Mouse (Mus musculus): ENCODE data around the gene Larp7. TPM values are rescaled to one million over a fixed set of nuclear protein-coding genes. Genes with fewer than 3 reads are reported as not detected.

The Larp7 gene
- polyA plus RNA-seq, 1 experiment, result 14.3 TPM

DNA sequence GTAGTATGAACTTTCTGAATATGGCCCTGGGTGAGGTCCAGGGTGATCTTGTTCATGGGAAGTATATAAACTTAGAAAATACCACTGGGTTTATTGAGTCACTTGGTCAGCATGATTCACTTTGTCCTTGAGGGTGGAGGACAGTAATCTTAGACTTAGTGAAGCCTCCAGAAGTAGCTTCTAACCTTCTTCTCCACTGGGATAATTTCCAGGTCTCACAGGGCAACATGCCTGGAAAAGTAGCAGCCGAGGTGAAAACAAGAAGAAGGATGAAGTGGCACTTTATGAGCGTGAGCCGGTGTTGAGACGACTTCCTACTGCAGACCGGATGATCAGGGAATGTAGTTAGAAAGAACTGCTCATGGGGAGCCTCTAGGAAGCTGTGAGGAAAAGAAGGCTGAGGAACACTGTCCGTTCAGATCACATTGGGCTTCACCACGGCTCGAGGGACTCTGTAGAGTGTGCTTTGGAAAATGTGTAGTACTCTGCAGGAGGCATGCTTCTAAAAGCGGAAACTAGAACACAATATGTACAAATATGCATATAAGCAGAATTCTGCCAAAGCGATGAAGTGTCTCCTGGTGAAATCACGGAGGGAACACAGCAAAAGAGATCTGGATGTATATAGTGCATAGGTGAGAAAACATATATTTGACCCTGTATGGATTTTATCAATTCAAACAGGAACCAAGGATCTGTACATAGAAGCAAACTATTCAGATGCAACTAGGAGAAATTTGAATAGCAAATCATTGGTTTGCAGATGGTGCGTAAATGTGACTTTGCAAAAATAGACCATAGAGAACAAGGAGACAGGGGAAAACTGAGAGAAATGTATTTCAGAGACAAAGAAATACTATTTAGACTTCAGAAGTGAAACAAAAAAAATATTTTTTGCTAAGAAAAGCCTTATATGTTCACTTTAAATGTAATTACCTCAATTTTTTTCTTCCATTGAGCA is 41.1 kb downstream of the Larp7 start:
- H3K27ac ChIP-seq (ENCODE audit: insufficient read depth, low read length), result no peak overlapping the region
- no peak for DNase-seq
- H3K4me1 ChIP-seq (ENCODE audit: control insufficient read depth, insufficient read depth, low read length), result no peaks in the 10 kb centered on the region
- WGBS, result 55% methylated on average over 12 of the region's 12 CpGs
- no peaks in the 10 kb centered on the region for H3K27me3 ChIP-seq (ENCODE audit: control insufficient read depth, insufficient read depth, low read length)
- no peak overlapping the region for H3K4me3 ChIP-seq (replicated peaks; ENCODE audit: insufficient read depth, low read depth, low read length)
- no peak for TF ChIP-seq POLR2A (IDR thresholded peaks at IDR 0.05; ENCODE audit: borderline replicate concordance, insufficient read depth, low read length)
- no peak for TF ChIP-seq CTCF (IDR thresholded peaks at IDR 0.05; ENCODE audit: borderline replicate concordance, insufficient read depth, low read depth, low read length)

DNA sequence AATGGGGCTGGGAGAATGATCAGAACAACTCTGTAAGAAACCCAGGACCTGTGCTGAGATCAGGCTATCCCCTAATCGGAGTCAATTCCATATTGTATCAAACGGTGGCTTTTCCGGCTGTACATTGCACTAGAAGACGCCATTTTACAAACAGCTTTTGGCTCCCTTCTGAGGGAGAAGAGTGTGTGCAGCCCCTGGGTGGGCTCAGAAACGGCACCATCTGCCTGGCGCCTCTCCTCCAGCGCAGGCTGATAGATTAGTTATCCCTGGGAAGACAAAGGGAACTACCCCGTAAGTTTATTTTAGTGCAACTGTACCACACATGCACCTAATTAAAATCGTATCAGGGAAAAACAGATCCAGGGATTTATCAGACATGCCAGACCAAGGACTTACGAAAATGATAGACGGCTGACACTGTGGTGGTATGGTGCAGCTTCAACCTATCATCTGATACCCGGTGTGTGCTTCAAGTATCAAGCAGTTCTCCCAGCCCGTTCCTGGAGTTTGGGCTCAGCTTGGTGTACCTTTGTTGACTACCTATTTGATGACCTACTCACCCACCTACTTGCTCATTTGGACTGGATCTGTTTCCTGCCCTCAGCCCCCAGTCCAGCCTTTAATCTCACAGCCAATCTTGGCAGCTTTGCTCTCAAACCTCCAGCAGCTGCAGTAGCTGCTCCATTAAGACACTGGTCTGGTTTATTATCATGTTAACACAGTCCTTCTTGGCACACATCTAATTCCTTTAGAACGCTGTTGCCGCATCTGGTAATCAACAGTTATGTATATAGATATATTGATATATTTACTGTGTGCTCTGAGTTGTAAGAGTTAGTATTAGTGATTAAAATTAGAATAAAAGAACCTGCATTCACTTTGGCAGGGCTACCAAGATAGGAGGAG is 45.0 kb downstream of the Larp7 start:
- Histone ChIP-seq H3K27ac (ENCODE audit: insufficient read depth, low read length) (no peak overlapping the region), H3K4me1 (ENCODE audit: control insufficient read depth, insufficient read depth, low read length) (no peaks in the 10 kb centered on the region), H3K27me3 (ENCODE audit: control insufficient read depth, insufficient read depth, low read length) (no peaks in the 10 kb centered on the region), H3K4me3 (replicated peaks; ENCODE audit: insufficient read depth, low read depth, low read length) (no peak overlapping the region)
- 37% methylated on average over 15 of the region's 15 CpGs for WGBS
- TF ChIP-seq POLR2A (IDR thresholded peaks at IDR 0.05; ENCODE audit: borderline replicate concordance, insufficient read depth, low read length) (no peak), CTCF (IDR thresholded peaks at IDR 0.05; ENCODE audit: borderline replicate concordance, insufficient read depth, low read depth, low read length) (no peak)
- no peak for DNase-seq

DNA sequence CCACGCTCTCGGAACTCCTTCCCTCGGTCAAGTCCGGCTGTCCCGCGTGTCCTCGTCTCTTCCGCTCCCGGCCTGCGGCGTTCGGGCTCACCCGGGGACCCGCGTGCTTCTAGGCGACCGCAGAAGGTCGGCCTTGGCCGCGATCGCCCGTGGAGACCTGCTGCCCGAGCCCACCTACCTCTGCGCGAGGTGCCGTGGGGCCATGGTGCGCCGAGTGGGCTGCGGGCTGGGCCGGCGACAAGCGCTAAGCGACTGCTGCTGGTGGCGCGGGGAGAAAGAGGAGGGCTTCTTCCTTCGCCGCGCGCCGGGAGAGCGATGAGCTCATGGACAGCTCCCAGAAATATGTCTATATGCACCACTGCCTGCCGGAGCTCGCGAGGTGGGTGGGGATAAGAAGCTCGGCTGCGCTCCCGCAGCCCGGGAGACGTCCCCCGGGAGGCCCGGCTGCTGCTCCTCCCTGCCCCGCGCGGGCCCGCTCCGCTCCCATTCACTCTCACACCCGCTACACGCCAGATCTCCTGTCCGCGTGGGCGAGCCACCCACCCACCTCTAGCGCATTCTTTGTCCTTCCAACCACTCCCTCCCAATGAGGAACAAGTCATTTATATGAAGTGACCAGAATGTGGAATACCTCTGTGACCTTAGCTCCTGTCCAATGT is 54.3 kb downstream of the Larp7 start, which contains the start of gene Ank2:
TSS of gene Ank2 (minus strand) at position 609 of the 659 bp plus-strand sequence.
- H3K4me1 ChIP-seq (ENCODE audit: control insufficient read depth, insufficient read depth, low read length), result peaks cover 5% of the 10 kb centered on the region; the same call in 1 of the 2 replicates
- H3K27ac ChIP-seq (ENCODE audit: insufficient read depth, low read length), result 0 out of 2 replicates have a peak within 1 kb of the TSS, but pooled peaks have one; percentile 4
- H3K4me3 ChIP-seq (replicated peaks; ENCODE audit: insufficient read depth, low read depth, low read length), result peak within 1 kb of the TSS; percentile 79
- peak; percentile 57 to 66 for DNase-seq
- TF ChIP-seq POLR2A (IDR thresholded peaks at IDR 0.05; ENCODE audit: borderline replicate concordance, insufficient read depth, low read length) (peak; percentile 34; the same call in 1 of the 2 replicates), CTCF (IDR thresholded peaks at IDR 0.05; ENCODE audit: borderline replicate concordance, insufficient read depth, low read depth, low read length) (no peak)
- no peaks in the 10 kb centered on the region for H3K27me3 ChIP-seq (ENCODE audit: control insufficient read depth, insufficient read depth, low read length)
- 1% methylated on average over 61 of the region's 62 CpGs for whole genome bisulfite sequencing

DNA sequence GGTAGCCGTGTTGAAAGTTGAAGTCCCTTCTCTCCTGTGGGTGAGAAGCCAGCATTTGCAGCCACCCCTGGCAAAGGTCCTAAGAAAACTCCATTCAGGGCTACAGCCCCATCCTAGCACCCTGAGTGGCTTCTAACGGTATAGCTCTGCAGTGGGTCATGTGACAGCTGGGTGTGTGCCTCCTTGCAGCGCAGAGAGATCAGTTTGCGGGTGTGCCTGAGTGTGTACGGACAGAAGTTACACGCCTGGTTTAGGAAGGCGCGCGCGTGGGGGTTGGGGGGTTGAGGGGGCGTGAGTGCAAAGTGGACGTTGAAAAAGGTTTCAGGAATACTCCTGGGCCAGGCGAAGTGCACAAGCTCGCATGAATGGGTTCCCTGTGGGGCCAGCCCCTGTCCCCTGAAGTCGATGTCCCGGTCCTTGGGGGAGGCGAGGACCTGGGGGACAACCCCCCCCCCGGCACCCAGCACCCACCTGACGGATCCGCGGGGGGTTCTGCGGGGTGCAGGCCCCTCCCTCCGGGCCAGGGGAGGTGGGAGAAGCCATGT is 54.9 kb downstream of the Larp7 start:
- Histone ChIP-seq H3K27ac (ENCODE audit: insufficient read depth, low read length) (no peak overlapping the region), H3K4me3 (replicated peaks; ENCODE audit: insufficient read depth, low read depth, low read length) (peak overlapping the region; percentile 79), H3K27me3 (ENCODE audit: control insufficient read depth, insufficient read depth, low read length) (no peaks in the 10 kb centered on the region), H3K4me1 (ENCODE audit: control insufficient read depth, insufficient read depth, low read length) (peaks cover 5% of the 10 kb centered on the region; the same call in 1 of the 2 replicates)
- DNase-seq, result peak; percentile 42 to 47
- no peak for TF ChIP-seq CTCF (IDR thresholded peaks at IDR 0.05; ENCODE audit: borderline replicate concordance, insufficient read depth, low read depth, low read length)
- TF ChIP-seq POLR2A (IDR thresholded peaks at IDR 0.05; ENCODE audit: borderline replicate concordance, insufficient read depth, low read length), result 0 out of 2 replicates have a peak, but pooled peaks have one; percentile 10
- WGBS, result 2% methylated on average over 23 of the region's 23 CpGs

- DNase-seq, result no peak
- no peaks in the 10 kb centered on the region for H3K27me3 ChIP-seq (ENCODE audit: control insufficient read depth, insufficient read depth, low read length)
- H3K27ac ChIP-seq (ENCODE audit: insufficient read depth, low read length), result no peak overlapping the region
- TF ChIP-seq POLR2A (IDR thresholded peaks at IDR 0.05; ENCODE audit: borderline replicate concordance, insufficient read depth, low read length) (no peak), CTCF (IDR thresholded peaks at IDR 0.05; ENCODE audit: borderline replicate concordance, insufficient read depth, low read depth, low read length) (no peak)
- no peak overlapping the region for H3K4me3 ChIP-seq (replicated peaks; ENCODE audit: insufficient read depth, low read depth, low read length)
- H3K4me1 ChIP-seq (ENCODE audit: control insufficient read depth, insufficient read depth, low read length), result no peaks in the 10 kb centered on the region
- 93% methylated on average over 3 of the region's 3 CpGs for WGBS
Observed at GRCm38 (mm10) chr3:127492663-127493062, 60.5 kb downstream of the Larp7 start.

DNA sequence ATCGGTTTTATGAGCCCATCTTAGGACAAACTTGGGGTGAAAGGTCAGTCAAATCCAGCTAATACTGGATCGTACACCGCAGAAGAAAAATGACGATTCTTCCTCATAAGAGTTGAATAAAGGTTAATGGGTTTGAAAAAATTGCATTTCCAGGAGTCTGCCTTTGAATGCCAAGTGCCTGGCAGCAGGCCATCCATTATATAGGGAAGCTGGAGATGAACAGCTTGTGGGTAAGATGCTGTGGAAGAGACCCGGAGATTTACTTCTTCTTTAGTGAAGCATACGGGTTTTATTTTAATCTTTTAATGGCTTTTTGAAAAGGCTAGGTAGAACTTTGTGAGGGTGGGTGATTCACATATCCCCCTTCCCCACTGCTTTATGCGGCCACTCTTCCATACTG is 65.8 kb downstream of the Larp7 start:
- no peak overlapping the region for H3K4me3 ChIP-seq (replicated peaks; ENCODE audit: insufficient read depth, low read depth, low read length)
- TF ChIP-seq CTCF (IDR thresholded peaks at IDR 0.05; ENCODE audit: borderline replicate concordance, insufficient read depth, low read depth, low read length) (no peak), POLR2A (IDR thresholded peaks at IDR 0.05; ENCODE audit: borderline replicate concordance, insufficient read depth, low read length) (no peak)
- no peaks in the 10 kb centered on the region for H3K4me1 ChIP-seq (ENCODE audit: control insufficient read depth, insufficient read depth, low read length)
- no peaks in the 10 kb centered on the region for H3K27me3 ChIP-seq (ENCODE audit: control insufficient read depth, insufficient read depth, low read length)
- H3K27ac ChIP-seq (ENCODE audit: insufficient read depth, low read length), result no peak overlapping the region
- DNase-seq, result no peak
- 33% methylated on average over 7 of the region's 7 CpGs for WGBS

Other genes starting within 250 kb of the Larp7 start
- 446 and 457 TPM in 2 replicates for gene Ank2, start 54.0 kb downstream of the Larp7 start, polyA plus RNA-seq (2012; rRNA removed)
- 6.4 and 7.4 TPM in 2 replicates for gene Zgrf1, start 140 bp upstream of the Larp7 start, polyA plus RNA-seq (2012; rRNA removed)
- 0.31 and 0.49 TPM in 2 replicates for gene Neurog2, start 79.8 kb upstream of the Larp7 start, polyA plus RNA-seq (2012; rRNA removed)
- 1.8 and 2.0 TPM in 2 replicates for gene Alpk1, start 227.2 kb upstream of the Larp7 start, polyA plus RNA-seq (2012; rRNA removed)
- 3.9 and 4.3 TPM in 2 replicates for gene Tifa, start 236.5 kb upstream of the Larp7 start, polyA plus RNA-seq (2012; rRNA removed)

All from cerebellum, adult 2 months (tissue).